Mouse (Mus musculus) erythroblast, embryonic 14.5 days (primary cell): ENCODE measurements around the gene Daam1. TPM values are rescaled to one million over a fixed set of nuclear protein-coding genes. Genes with fewer than 3 reads are reported as not detected.
A peak's percentile ranks its signal among the peaks of the same experiment; 100 is the strongest.

Source experiments
- H3K27me3 ChIP-seq: 2 replicates; pipeline ENCODE4 v1.6.1; 2012; ENCODE audit warnings: inconsistent platforms; ENCODE audit not compliant: control insufficient read depth
- H3K36me3 ChIP-seq: 2 replicates; pipeline ENCODE4 v1.6.1; 2012; ENCODE audit warnings: mild to moderate bottlenecking, inconsistent platforms; ENCODE audit not compliant: control insufficient read depth
- H3K4me1 ChIP-seq: 2 replicates; pipeline ENCODE4 v1.6.1; 2012; ENCODE audit warnings: inconsistent platforms; ENCODE audit not compliant: control insufficient read depth
- H3K4me3 ChIP-seq: replicated peaks from 2 replicates; pipeline ENCODE3; 2012; ENCODE audit warnings: moderate library complexity, mild to moderate bottlenecking, inconsistent platforms
- H3K9me3 ChIP-seq: 2 replicates; pipeline ENCODE4 v1.6.1; 2012; ENCODE audit warnings: low read length, inconsistent platforms, mixed read lengths; ENCODE audit not compliant: control insufficient read depth
- GATA1 ChIP-seq: IDR thresholded peaks from 2 replicates; pipeline ENCODE4 v1.6.1; 2012; ENCODE audit warnings: low read length, inconsistent platforms, mixed read lengths
- TAL1 ChIP-seq: IDR thresholded peaks from 3 replicates; pipeline ENCODE4 v1.6.1; 2012; ENCODE audit warnings: low read length, inconsistent platforms, mixed read lengths
- polyA plus RNA-seq: library from polyadenylated mRNA; stranded (reverse); fragments of >175 nt; gene quantifications from 2 replicates; pipeline ENCODE4 v1.2.3, GENCODE M21; 2012

Daam1 gene
- polyA plus RNA-seq, 1 experiment: 2.2 TPM

- TF ChIP-seq TAL1: no peak
- no peak overlapping the region for H3K4me3 ChIP-seq
- no peaks in the 10 kb centered on the region for H3K9me3 ChIP-seq
- H3K4me1 ChIP-seq: peaks cover 12% of the 10 kb centered on the region
- no peaks in the 10 kb centered on the region; the same call in 1 of the 2 replicates for H3K27me3 ChIP-seq
- H3K36me3 ChIP-seq: no peaks in the 10 kb centered on the region
These were observed 6.0 kb upstream of the Daam1 start for GRCm38 (mm10) chr12:71824927-71825326.

GRCm38 (mm10) chr12:71830139-71830538 is 739 bp upstream of the Daam1 start:
- H3K4me1 ChIP-seq: peaks cover 51% of the 10 kb centered on the region
- peak overlapping the region; percentile 78 for H3K4me3 ChIP-seq
- peaks cover 12% of the 10 kb centered on the region for H3K36me3 ChIP-seq
- TF ChIP-seq TAL1 (peak; percentile 42; the same call in 1 of the 3 replicates), GATA1 (peak; percentile 61; the same call in 1 of the 2 replicates)
- no peaks in the 10 kb centered on the region for H3K9me3 ChIP-seq
- no peaks in the 10 kb centered on the region; the same call in 1 of the 2 replicates for H3K27me3 ChIP-seq

- Histone ChIP-seq H3K27me3 (no peaks in the 10 kb centered on the region), H3K9me3 (no peaks in the 10 kb centered on the region), H3K4me1 (peaks cover 59% of the 10 kb centered on the region), H3K4me3 (peak overlapping the region; percentile 78), H3K36me3 (peaks cover 19% of the 10 kb centered on the region)
- TF ChIP-seq GATA1 (peak; percentile 35; the same call in 1 of the 2 replicates), TAL1 (peak; percentile 29; the same call in 1 of the 3 replicates)
These were observed 595 bp downstream of the Daam1 start for GRCm38 (mm10) chr12:71831258-71832087.

GRCm38 (mm10) chr12:71832225-71832624 is 1.3 kb downstream of the Daam1 start:
- no peak for TF ChIP-seq TAL1
- no peak for TF ChIP-seq GATA1
- no peaks in the 10 kb centered on the region for H3K9me3 ChIP-seq
- peaks cover 65% of the 10 kb centered on the region for H3K4me1 ChIP-seq

GRCm38 (mm10) chr12:71834041-71834440 is 3.2 kb downstream of the Daam1 start:
- no peak for TF ChIP-seq TAL1
- TF ChIP-seq GATA1: no peak

More at GRCm38 (mm10) chr12:71832225-71832624, 1.3 kb downstream of the Daam1 start:
- H3K27me3 ChIP-seq: no peaks in the 10 kb centered on the region
- H3K4me3 ChIP-seq: peak overlapping the region; percentile 78
- peaks cover 25% of the 10 kb centered on the region for H3K36me3 ChIP-seq

GRCm38 (mm10) chr12:71835966-71836668 is 5.2 kb downstream of the Daam1 start:
- H3K27me3 ChIP-seq: no peaks in the 10 kb centered on the region

More at GRCm38 (mm10) chr12:71834041-71834440, 3.2 kb downstream of the Daam1 start:
- H3K4me3 ChIP-seq: peak overlapping the region; percentile 31
- H3K27me3 ChIP-seq: no peaks in the 10 kb centered on the region
- peaks cover 42% of the 10 kb centered on the region for H3K36me3 ChIP-seq
- peaks cover 82% of the 10 kb centered on the region for H3K4me1 ChIP-seq
- H3K9me3 ChIP-seq: no peaks in the 10 kb centered on the region

GRCm38 (mm10) chr12:71836776-71837175 is 5.9 kb downstream of the Daam1 start:
- H3K4me3 ChIP-seq: no peak overlapping the region
- H3K36me3 ChIP-seq: peaks cover 62% of the 10 kb centered on the region
- peaks cover 84% of the 10 kb centered on the region for H3K4me1 ChIP-seq
- no peaks in the 10 kb centered on the region for H3K27me3 ChIP-seq
- H3K9me3 ChIP-seq: no peaks in the 10 kb centered on the region
- TF ChIP-seq TAL1: no peak
- TF ChIP-seq GATA1: no peak

More at GRCm38 (mm10) chr12:71835966-71836668, 5.2 kb downstream of the Daam1 start:
- Histone ChIP-seq H3K9me3 (no peaks in the 10 kb centered on the region), H3K36me3 (peaks cover 60% of the 10 kb centered on the region), H3K4me3 (no peak overlapping the region), H3K4me1 (peaks cover 85% of the 10 kb centered on the region)
- TF ChIP-seq GATA1 (no peak), TAL1 (no peak)

- Histone ChIP-seq H3K4me1 (peaks cover 84% of the 10 kb centered on the region), H3K36me3 (peaks cover 69% of the 10 kb centered on the region), H3K27me3 (no peaks in the 10 kb centered on the region), H3K9me3 (no peaks in the 10 kb centered on the region), H3K4me3 (no peak overlapping the region)
- TF ChIP-seq GATA1: no peak
- TF ChIP-seq TAL1: no peak
These were observed 6.7 kb downstream of the Daam1 start for GRCm38 (mm10) chr12:71837576-71837975.

- TF ChIP-seq TAL1 (no peak), GATA1 (no peak)
- peaks cover 83% of the 10 kb centered on the region for H3K4me1 ChIP-seq
- peaks cover 72% of the 10 kb centered on the region for H3K36me3 ChIP-seq
- no peaks in the 10 kb centered on the region for H3K9me3 ChIP-seq
- no peak overlapping the region for H3K4me3 ChIP-seq
- H3K27me3 ChIP-seq: no peaks in the 10 kb centered on the region
These were observed 7.4 kb downstream of the Daam1 start for GRCm38 (mm10) chr12:71838230-71838629.
